Mouse (Mus musculus) lung, embryonic 14.5 days (tissue): ENCODE measurements around the gene Fam172a. TPM values are rescaled to one million over a fixed set of nuclear protein-coding genes. Genes with fewer than 3 reads are reported as not detected.

Experiments
- ATAC-seq: fragments of 200-750 bp; cut with Nextera tagmentation; 2 replicates; pipeline ENCODE4 v1.8.0; 2017; ENCODE audit warnings: mild to moderate bottlenecking, moderate TSS enrichment, moderate library complexity; ENCODE audit not compliant: insufficient read depth
- DNase-seq: peaks from one replicate; pipeline ENCODE4 v3.0.0-alpha.2; 2015
- H3K27ac ChIP-seq: fragments of 300-500 bp; sonication (generic); 2 replicates; pipeline ENCODE4 v1.5.1; 2014; ENCODE audit warnings: low read depth, mild to moderate bottlenecking, moderate library complexity
- H3K27me3 ChIP-seq: fragments of 300-500 bp; sonication (generic); 2 replicates; pipeline ENCODE4 v1.6.1; 2014; ENCODE audit warnings: low read length, control low read depth; ENCODE audit not compliant: insufficient read depth
- H3K36me3 ChIP-seq: fragments of 300-500 bp; sonication (generic); 2 replicates; pipeline ENCODE4 v1.6.1; 2014; ENCODE audit warnings: control low read depth; ENCODE audit not compliant: insufficient read depth
- H3K4me1 ChIP-seq: fragments of 300-500 bp; sonication (generic); 2 replicates; pipeline ENCODE4 v1.6.1; 2014; ENCODE audit warnings: antibody characterized with exemption, control low read depth; ENCODE audit not compliant: insufficient read depth
- H3K4me2 ChIP-seq: fragments of 300-500 bp; sonication (generic); 2 replicates; pipeline ENCODE4 v1.6.1; 2014; ENCODE audit warnings: mild to moderate bottlenecking
- H3K4me3 ChIP-seq: fragments of 300-500 bp; sonication (generic); 2 replicates; pipeline ENCODE4 v1.5.1; 2014; ENCODE audit warnings: low read depth, low read length
- H3K9ac ChIP-seq: fragments of 300-500 bp; sonication (generic); 2 replicates; pipeline ENCODE4 v1.6.1; 2014
- H3K9me3 ChIP-seq: fragments of 300-500 bp; sonication (generic); 2 replicates; pipeline ENCODE4 v1.6.1; 2016; ENCODE audit warnings: low read depth, low read length, control low read depth
- CTCF ChIP-seq: IDR thresholded peaks from 2 replicates; pipeline ENCODE4 v1.5.1; 2016; ENCODE audit warnings: antibody characterized with exemption, low read depth
- WGBS: fragments of 180-500 bp; shearing (Covaris S2); extraction: QIAGEN DNeasy Blood & Tissue Kit; methylation state at CpG from one replicate; pipeline ENCODE4 v1.1.7; 2014; 5-methylcytosine and 5-hydroxymethylcytosine counted together
- polyA plus RNA-seq: library from polyadenylated mRNA; unstranded; fragments of >200 nt; fragmentation: Nextera tagmentation; extraction: Ambion mirVana; gene quantifications from 2 replicates; pipeline ENCODE4 v1.2.1, GENCODE M21; 2014

Fam172a gene
- polyA plus RNA-seq, 1 experiment from 2014 or later = 31.4 TPM

DNA sequence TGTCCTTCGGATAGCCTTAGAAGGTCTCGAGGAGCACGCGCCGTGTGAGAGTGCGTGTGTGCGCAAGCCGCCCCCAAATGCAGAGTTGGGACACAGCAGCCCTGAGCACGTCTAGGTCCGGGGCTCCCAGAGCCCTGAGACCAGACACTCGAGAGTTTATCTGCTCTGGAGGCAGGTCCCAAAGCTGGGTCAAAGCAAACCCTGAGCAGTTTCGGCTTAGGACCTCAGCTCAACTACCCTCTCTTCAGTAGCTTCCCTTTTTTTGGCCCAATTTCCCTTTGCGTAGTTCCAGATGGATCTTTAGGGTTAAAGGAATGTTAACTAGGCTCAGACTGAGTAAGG is 508.9 kb downstream of the Fam172a start:
- no peak for TF ChIP-seq CTCF
- DNase-seq (no peak), ATAC-seq (peak; percentile 26; the same call in 1 of the 2 replicates)
- 17% methylated on average over 13 of the region's 13 CpGs for WGBS
- Histone ChIP-seq H3K4me1 (peaks cover 4% of the 10 kb centered on the region; the same call in 1 of the 2 replicates), H3K36me3 (no peaks in the 10 kb centered on the region), H3K27me3 (peaks cover 45% of the 10 kb centered on the region), H3K4me3 (peak overlapping the region; percentile 31), H3K9me3 (no peaks in the 10 kb centered on the region), H3K27ac (no peak overlapping the region), H3K4me2 (peak overlapping the region; percentile 66), H3K9ac (no peak overlapping the region; the same call in 1 of the 2 replicates)

DNA sequence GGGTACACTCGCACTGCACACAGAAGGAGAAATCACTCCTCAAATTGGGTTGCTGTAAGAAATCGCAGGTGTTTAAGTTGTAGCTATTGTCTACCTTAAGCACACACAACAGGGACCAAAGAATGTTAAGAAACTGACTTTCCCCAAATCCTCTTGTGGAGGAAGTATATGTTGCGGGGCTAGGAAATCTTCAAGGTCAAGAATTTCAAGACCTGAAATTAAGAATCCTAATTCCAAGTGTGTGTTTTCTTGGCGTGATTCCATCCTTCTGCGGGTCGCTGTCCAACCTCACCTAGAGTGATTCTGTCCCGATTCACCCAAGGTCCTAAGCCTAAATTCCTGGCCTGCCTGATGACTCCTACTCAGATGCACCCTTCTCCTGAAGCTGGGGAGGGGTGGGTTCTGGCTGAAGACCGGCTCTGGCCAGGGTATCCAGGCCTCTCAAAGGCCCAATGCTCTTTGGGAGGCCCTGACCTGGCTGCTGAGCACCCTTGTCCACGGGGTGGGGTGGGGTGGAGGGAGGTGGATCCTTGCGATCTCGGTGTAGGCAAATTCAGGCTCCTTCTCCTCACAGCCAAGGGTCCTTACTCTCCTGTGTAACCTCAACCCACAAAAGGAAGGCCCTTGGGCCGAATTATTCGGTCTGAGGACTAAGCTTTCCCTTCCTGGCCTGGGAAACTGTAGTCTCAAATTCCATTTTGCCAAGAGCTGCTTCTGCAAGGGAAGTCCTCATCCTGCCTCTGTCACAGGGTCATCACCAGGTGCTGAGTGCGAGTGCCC is 509.6 kb downstream of the Fam172a start:
- no peak overlapping the region for H3K4me2 ChIP-seq
- TF ChIP-seq CTCF = no peak
- WGBS = 45% methylated on average over 14 of the region's 14 CpGs

DNA sequence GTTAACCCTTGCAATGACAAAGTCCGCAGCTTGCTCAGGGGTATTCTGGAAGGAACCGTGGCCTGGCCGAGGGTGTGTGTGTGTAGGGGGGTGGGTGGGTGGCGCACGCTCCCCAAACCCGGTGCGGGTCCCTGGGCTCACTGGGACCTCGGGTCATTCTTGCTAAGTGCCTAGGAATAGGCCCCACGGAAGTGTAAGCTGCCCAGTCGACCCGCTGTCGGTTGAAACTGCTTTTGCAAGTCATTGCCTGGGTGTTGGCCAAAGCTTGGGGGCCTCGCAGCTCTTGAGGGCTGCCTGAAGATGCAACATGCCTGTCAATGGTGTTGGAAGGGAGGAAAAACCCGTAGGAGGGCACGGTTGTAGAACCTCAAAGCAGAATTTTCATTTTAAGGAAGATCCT is 510.3 kb downstream of the Fam172a start:
- 44% methylated on average over 15 of the region's 15 CpGs for WGBS
- no peaks in the 10 kb centered on the region for H3K9me3 ChIP-seq

More for the DNA sequence above, 509.6 kb downstream of the Fam172a start:
- Histone ChIP-seq H3K36me3 (no peaks in the 10 kb centered on the region), H3K9me3 (no peaks in the 10 kb centered on the region), H3K27me3 (peaks cover 45% of the 10 kb centered on the region), H3K9ac (no peak overlapping the region), H3K4me1 (peaks cover 4% of the 10 kb centered on the region; the same call in 1 of the 2 replicates), H3K4me3 (no peak overlapping the region), H3K27ac (no peak overlapping the region)
- no peak for DNase-seq
- no peak for ATAC-seq

DNA sequence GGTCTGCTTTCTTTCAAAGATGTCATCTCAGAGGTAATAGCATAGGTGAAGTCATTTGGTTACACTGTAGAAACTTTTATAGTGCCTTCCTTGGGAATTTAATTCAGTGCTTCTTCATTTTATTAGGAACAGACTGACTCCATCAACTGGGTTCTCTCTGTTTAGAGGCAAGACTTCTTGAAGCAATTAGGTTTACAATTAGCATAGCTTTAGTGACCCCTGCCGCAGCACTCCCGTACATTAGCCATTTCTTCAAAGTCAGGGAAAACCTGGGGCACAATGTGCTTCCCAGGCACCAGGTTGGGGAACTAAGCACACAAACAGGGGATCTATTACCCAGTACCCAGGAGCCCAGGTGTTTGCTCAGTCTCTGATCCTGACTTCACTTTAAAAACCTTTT is 511.3 kb downstream of the Fam172a start:
- Histone ChIP-seq H3K4me2 (no peak overlapping the region), H3K27me3 (peaks cover 38% of the 10 kb centered on the region), H3K9ac (no peak overlapping the region), H3K9me3 (no peaks in the 10 kb centered on the region), H3K27ac (no peak overlapping the region), H3K4me1 (peaks cover 4% of the 10 kb centered on the region; the same call in 1 of the 2 replicates), H3K4me3 (no peak overlapping the region), H3K36me3 (no peaks in the 10 kb centered on the region)
- ATAC-seq (no peak), DNase-seq (no peak)
- WGBS = 49% methylated on average over 2 of the region's 2 CpGs
- no peak for TF ChIP-seq CTCF

More for the DNA sequence above, 510.3 kb downstream of the Fam172a start:
- ATAC-seq = no peak
- Histone ChIP-seq H3K27ac (no peak overlapping the region), H3K4me2 (no peak overlapping the region), H3K27me3 (peaks cover 42% of the 10 kb centered on the region), H3K4me3 (no peak overlapping the region), H3K4me1 (peaks cover 4% of the 10 kb centered on the region; the same call in 1 of the 2 replicates), H3K9ac (no peak overlapping the region), H3K36me3 (no peaks in the 10 kb centered on the region)
- no peak for DNase-seq
- TF ChIP-seq CTCF = no peak

DNA sequence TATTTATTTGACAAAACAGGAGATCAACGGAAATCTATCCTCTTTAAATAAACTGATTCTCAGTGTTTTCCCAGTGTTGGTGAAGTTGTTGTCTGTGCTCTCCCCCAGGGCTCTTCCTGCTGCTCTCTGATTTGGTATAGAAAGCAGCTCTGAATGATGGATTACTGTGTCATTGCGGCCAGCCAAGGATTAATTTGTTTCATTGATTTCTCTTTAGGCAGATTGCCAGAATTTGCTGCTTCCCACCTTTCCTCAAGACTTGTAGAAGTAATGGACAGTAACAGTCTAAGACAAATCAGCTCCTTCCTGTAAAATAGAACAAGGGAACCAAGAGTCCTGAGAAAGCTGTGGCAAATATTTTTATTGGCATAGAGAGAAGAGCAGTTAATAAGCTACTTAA is 513.4 kb downstream of the Fam172a start:
- Histone ChIP-seq H3K4me1 (peaks cover 4% of the 10 kb centered on the region; the same call in 1 of the 2 replicates), H3K9ac (no peak overlapping the region), H3K36me3 (no peaks in the 10 kb centered on the region), H3K27ac (no peak overlapping the region), H3K9me3 (no peaks in the 10 kb centered on the region), H3K4me2 (no peak overlapping the region), H3K27me3 (peaks cover 18% of the 10 kb centered on the region), H3K4me3 (no peak overlapping the region)
- no peak for TF ChIP-seq CTCF
- DNase-seq (no peak), ATAC-seq (no peak)
- WGBS = 31% methylated on average over 2 of the region's 2 CpGs
